Mouse (Mus musculus) erythroid progenitor cell, adult 5-6 weeks (primary cell): Measurements from ENCODE around the gene Atp6v0a2. TPM values are rescaled to one million over a fixed set of nuclear protein-coding genes. Genes with fewer than 3 reads are reported as not detected.
A peak's percentile ranks its signal among the peaks of the same experiment; 100 is the strongest.
"Not testable (repeated sequence)": the region's sequence is repeated elsewhere in the genome, so short reads cannot be mapped to it uniquely, and the experiment has no call there.

ENCODE experiments used
- ATAC-seq: replicated peaks from 2 replicates; pipeline ENCODE4 v1.8.0; 2016; ENCODE audit warnings: moderate number of reproducible peaks, mild to moderate bottlenecking, moderate TSS enrichment, inconsistent platforms; ENCODE audit not compliant: poor library complexity, low FRiP score, severe bottlenecking
- total RNA-seq, 2 experiments: library from RNA; stranded (forward) in 1 of 2; stranded (reverse) in 1 of 2; fragments of 150-400 nt in 1 of 2; fragments of 186-747, 209-891 nt in 1 of 2; gene quantifications; 2 replicates each; pipeline versions ENCODE4 v1.2.3 to v1.2.4; 2015 to 2017; ENCODE audit warnings: low replicate concordance in 2 of 2

The Atp6v0a2 gene
- total RNA-seq (2015; ENCODE audit: low replicate concordance), result 3.8 and 7.2 TPM in 2 replicates
- 7.6 and 8.5 TPM in 2 replicates for total RNA-seq (2017; ENCODE audit: low replicate concordance)

GRCm38 (mm10) chr5:124628448-124629363 lies at the start of gene Atp6v0a2:
TSS of gene Atp6v0a2 (plus strand) at chr5:124628576.
- ATAC-seq, result peak; percentile 97

- ATAC-seq, result peak; percentile 100
These were observed 49.6 kb upstream of the Atp6v0a2 start, which contains the start of the genes Eif2b1 and Gtf2h3 for GRCm38 (mm10) chr5:124578633-124579317. TSS of gene Eif2b1 (minus strand) at chr5:124579131. TSS of gene Gtf2h3 (plus strand) at chr5:124579140.

- no peak for ATAC-seq
These were observed 45.9 kb upstream of the Atp6v0a2 start for GRCm38 (mm10) chr5:124582515-124582914.

GRCm38 (mm10) chr5:124592768-124593167 lies 35.6 kb upstream of the Atp6v0a2 start:
- no peak for ATAC-seq

GRCm38 (mm10) chr5:124598224-124599174 lies 29.9 kb upstream of the Atp6v0a2 start:
- peak; percentile 86 for ATAC-seq

GRCm38 (mm10) chr5:124599726-124600125 lies 28.6 kb upstream of the Atp6v0a2 start:
- not testable (repeated sequence) for ATAC-seq

- ATAC-seq, result no peak
These were observed 26.0 kb upstream of the Atp6v0a2 start for GRCm38 (mm10) chr5:124602349-124602748.

- no peak for ATAC-seq
These were observed 24.1 kb upstream of the Atp6v0a2 start for GRCm38 (mm10) chr5:124604296-124604695.

- no peak for ATAC-seq
These were observed 23.2 kb upstream of the Atp6v0a2 start for GRCm38 (mm10) chr5:124605041-124605622.

- ATAC-seq, result 0 out of 2 replicates have a peak, but pooled peaks have one; percentile 30
These were observed 17.4 kb upstream of the Atp6v0a2 start for GRCm38 (mm10) chr5:124610965-124611364.

- no peak for ATAC-seq
These were observed 13.7 kb upstream of the Atp6v0a2 start for GRCm38 (mm10) chr5:124614709-124615108.

GRCm38 (mm10) chr5:124618711-124619110 lies 9.7 kb upstream of the Atp6v0a2 start:
- ATAC-seq, result no peak

GRCm38 (mm10) chr5:124621362-124621761 lies 7.0 kb upstream of the Atp6v0a2 start:
- ATAC-seq, result no peak

GRCm38 (mm10) chr5:124622890-124623289 lies 5.5 kb upstream of the Atp6v0a2 start:
- ATAC-seq, result no peak

- ATAC-seq, result no peak
These were observed 4.1 kb upstream of the Atp6v0a2 start for GRCm38 (mm10) chr5:124624291-124624690.

- no peak; the same call in 1 of the 2 replicates for ATAC-seq
These were observed 1.3 kb downstream of the Atp6v0a2 start for GRCm38 (mm10) chr5:124629641-124630040.

- ATAC-seq, result no peak
These were observed 3.3 kb downstream of the Atp6v0a2 start for GRCm38 (mm10) chr5:124631685-124632084.

- no peak for ATAC-seq
These were observed 4.1 kb downstream of the Atp6v0a2 start for GRCm38 (mm10) chr5:124632461-124632860.

GRCm38 (mm10) chr5:124633425-124633824 lies 5.0 kb downstream of the Atp6v0a2 start:
- ATAC-seq, result no peak
